Mouse (Mus musculus) retina, embryonic 14.5 days (tissue): ENCODE measurements at regions not wholly inside any gene's neighbourhood (a gene's known extent, or its start where the extent isn't known, plus 50 kb on each side); places are given as distances from the start of the nearest gene placed in this dataset.
A peak's percentile ranks its signal among the peaks of the same experiment; 100 is the strongest.

Source experiments
- DNase-seq: peaks from one replicate; pipeline ENCODE4 v3.0.0-alpha.2; 2015; ENCODE audit warnings: low spot score

DNA sequence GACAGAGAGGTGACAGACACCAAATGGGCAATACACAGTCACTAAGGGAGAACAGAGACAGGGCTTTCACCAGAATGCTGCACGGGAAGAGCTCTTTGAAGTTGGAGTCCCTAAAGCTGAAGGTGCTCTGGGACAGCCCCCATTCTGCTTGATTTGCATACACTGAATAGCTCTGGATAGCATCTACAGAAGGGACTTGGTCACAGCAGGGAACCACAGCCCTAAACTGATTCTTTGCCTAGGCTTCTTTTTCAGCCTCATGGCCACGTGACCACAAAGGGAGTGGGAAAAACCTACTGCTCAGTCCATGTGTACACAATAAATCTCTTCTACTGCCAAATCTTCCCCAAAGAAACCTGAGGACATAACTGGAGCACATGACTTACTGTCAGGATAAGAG is 221.3 kb downstream of the Opa1 start:
- DNase-seq = no peak

DNA sequence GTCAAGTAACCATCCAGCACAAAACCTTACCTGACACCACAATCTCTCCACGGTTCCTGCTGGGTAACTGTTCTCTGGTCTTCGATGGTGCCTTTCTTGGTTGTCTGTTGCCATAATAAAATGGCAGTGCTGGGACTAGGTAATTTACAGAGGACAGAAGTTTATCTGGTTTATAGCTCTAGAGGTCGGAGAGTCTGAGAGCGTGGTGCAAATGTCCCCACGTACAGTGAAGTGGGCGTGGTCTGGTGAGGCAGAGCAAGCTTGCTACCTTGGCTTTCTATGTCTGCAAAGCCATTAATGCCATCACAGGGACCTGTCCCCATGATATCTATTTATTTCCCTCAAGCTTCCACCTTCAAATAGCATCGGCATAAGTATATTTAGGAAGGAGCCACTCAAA is 223.0 kb downstream of the Opa1 start:
- no peak for DNase-seq

DNA sequence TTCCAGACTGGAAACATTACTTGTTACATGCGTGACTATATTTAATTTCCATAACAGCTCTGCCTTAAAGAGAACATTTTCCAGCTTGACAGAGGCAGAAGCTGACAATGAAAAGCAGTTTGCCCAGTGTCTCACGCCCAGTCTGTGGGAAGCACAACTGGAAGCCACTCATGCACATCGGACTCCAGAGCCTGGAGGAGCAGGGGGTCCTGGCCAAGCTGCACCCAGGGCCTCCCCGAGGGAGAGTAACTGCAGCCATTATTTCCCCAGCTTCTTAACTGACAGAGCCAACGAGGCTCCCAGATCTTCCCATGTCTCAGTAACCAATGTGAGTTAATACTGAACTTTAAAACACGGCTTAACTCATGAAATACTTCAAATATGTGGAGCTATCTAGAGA is 223.5 kb downstream of the Opa1 start:
- no peak for DNase-seq

DNA sequence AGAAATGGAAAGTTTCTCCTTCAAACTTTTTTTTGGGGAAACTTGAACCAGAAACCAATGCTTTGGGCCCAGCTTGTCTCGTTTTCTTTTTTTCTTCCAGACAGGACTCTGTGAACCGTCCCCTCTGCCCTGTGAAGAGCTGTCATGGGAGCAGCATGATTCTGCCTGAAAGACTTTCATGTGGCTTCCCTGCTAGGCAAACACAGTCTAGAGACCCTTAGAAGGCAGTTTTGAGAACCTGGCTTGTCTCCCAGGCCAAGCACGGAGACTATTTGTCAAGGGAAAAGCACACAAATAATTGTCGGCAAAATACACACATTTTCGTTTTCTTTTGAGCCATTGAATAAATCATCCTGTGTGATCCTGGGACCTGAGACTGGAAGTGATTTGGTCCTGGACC is 228.7 kb downstream of the Opa1 start:
- DNase-seq = no peak

DNA sequence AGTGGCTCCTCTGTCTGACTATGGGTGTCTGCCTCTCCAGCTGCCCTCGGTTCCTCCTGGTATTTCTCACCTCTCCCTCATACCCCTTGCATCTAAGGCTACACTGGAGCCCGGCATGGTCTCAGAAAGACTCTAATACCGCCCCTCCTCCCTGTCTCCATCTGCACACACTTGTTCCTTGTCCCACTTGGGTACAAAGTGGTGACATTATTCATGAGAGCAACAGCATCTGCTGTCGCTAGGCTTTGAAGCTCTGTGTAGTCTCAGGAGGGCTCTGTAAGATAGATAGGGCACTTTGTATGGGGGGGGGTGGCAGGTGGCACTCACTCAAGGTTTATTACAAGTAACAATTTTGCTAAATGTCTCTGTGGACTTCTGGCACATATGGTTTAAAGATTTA is 229.7 kb downstream of the Opa1 start:
- DNase-seq = peak; percentile 26

DNA sequence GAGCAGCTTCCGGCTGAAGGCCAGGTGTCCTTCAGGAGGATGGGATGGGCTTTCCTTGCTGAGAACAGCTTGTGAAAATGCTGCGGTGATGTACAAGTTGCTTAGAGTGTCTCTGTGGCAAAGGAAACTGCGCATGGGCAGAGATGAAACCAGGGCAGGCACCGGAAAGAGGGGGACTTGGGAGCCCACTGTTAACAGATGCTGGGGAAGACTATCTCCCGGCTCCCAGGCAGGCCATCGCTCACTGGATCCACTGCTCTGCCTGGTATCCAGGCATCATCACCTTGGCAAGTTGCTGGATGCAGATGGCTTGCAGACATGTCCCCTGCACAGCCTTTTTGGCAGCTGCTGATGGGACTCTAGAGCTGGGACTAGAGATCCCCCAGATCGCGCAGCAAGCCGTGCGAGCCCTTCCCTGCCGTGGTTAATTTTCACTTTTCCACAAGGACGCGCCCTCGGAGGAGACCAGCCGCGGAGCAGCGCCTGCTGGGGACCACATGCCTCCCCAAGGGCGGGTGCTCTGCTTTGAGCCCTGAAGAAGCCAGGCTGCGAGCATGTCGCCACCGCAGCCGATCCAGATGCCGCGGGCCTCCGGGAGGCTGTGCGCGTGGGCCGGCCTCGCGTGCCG is 234.4 kb downstream of the Opa1 start:
- DNase-seq = peak; percentile 63

DNA sequence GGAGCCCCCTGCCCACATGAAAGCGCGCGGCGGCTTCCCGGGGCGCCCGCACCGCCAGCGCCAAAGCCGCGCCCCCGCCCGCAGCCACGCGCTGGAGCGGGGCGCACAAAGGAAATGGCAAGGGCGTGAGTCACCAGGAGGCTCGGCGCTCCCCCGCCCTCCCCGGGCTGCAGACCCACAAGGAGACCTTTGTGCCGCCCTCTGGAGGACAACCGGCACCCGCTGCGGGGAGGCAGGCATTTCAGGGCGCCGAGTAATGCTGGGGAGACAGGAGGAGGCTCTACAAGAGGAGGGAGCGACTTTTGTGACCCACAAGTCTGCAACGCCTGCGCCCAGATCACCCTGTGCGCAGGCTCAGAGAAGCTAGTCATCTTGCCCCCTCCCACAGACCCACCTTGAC is 234.9 kb downstream of the Opa1 start:
- peak; percentile 79 for DNase-seq

DNA sequence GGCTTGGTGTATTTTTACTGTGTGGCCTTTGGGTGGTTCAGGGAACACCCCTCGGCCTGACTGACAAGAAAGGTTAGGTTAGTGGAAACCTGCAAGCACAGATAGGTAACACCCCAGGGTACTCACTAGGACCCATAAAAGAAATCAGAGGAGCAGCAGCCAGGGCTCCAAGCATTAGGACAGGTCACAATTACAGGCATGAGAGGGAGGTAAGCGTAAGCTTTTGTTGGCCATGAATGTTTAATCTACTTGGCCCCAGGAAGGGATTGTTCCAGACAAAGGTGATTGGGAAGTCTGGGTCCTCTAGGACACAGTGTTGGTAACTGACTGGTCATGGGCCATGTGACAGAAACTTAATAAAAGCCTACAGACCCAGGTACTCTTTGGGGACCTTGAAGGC is 235.5 kb downstream of the Opa1 start:
- no peak for DNase-seq

DNA sequence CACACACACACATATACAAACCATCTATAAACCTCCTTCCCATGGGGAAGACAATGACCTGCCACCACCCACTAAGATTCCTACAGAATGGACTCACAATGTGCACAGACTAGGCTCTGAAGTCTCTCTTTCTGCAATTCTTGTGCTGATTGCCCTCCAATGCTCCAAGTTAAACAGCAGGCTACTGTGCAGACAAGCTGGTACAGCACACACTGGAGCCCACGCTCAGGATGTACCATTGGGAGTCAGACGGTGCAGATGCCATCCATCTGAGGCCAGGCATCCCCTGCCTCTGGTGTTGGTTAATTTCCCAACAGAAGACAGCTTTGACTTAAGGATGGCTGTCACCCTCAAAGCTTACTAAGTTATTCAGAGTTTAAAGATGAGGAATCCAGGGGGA is 236.1 kb downstream of the Opa1 start:
- no peak for DNase-seq

DNA sequence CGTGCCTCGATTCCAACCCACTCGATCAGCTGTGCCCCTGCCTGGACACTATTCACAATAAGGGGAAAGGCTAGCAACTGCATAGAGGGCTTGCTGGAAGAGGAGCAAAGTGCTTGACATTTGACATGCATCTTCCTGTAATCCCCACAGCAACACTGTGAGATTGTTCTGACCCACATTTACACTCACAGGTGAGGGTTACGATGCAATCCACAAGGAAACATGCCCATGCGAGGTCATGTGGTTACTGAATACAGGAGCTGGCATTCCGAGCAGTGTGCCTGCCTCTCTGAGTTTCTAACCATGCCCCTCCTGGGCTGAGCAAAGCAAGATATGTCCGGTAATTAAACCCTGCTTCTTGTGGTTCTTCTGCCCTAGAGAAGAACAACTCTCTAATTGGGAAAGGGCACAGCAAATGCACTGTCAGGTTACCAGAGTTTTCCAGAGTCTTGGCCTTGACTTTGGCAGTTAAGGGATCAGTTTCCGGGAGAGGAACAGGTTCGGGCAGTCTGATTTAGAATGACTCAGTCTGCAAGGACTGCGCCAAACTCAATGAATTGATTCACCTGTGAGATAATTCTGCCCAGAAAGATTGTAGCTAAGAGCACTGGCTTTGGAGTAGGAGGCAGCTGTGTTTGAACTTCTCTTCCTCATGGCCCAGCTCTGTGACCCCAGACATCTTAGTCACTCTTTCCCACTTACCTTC is 236.7 kb downstream of the Opa1 start:
- DNase-seq = no peak

DNA sequence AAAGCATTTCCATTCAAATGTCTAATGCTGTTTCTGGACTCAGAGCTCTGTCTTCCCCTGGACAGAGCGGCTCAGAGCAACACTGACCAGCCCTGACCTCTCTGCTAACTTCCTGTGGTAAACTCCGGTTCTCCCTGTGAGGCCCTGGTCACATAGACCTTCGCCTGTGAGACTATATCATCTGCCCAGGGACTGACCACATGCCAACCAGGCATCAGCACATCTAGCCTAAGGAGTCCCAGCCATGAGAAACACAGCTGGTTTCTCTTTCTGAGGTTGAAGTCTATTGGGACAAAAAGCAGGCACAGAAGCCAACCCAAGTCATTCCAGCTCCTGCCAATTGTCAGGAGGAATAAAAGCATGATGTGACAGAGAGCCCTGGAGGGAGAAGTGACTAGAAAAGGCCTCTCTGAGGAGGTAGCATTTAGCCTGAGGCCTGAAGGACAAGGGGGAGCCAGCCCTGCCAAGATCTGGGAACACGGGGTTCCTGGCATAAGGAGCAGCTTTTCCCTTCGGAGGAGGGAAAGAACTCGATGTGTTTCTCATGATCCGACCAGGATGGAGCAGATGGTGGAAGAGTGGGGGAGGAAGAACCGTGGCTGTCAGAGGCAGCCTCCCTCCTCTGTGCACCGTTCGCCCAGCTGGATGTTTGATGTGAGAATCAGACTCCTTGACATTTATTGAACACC is 237.7 kb downstream of the Opa1 start:
- no peak for DNase-seq

DNA sequence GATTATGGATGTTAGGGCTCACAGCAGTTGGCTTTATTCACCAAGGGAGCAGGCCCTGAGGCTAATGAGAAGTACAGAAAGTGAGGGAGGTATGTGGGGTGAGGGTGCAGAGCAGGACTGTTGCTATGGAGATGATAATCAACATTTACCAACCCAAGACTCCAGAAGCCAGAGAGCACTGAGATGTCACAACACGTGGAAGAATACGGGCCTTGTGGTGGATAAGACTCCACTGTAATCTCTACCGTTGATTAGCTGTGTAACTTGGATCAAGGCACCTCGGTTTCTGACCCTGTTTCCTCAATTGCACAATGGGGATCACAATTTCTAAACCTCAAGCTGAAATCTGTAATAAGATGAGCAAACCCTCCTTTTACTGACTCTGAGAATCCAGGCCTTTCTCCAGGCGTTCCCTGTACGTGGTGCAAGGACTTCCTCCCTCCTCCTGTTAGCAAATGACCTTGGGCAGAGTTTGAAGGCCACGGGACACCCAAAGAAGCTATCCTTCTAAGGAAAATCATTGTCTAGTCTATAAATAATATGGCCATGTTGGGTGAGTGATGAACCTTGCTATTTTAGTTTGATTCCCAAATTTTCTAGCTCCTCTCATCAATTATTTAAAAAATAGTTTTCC is 239.8 kb downstream of the Opa1 start:
- no peak for DNase-seq

DNA sequence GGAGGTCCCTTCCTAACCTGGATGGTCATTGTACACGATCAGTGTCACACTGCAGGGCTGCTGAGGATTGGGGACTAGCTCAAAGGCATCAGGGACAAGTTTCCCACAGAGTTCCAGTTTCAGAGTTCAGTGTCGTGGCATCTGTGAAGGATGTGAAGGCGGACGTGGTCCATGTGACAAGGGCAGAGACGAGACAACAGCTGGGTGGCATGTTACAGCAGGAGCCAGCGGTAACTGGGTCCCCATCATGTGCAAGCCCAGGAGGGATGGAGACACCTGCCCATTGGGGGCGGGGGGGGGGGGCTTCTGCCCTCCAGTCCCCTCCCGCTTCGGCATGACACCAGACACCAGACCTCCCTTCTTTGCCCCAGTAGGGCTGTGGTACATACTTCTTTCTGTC is 241.6 kb downstream of the Opa1 start:
- DNase-seq = no peak

DNA sequence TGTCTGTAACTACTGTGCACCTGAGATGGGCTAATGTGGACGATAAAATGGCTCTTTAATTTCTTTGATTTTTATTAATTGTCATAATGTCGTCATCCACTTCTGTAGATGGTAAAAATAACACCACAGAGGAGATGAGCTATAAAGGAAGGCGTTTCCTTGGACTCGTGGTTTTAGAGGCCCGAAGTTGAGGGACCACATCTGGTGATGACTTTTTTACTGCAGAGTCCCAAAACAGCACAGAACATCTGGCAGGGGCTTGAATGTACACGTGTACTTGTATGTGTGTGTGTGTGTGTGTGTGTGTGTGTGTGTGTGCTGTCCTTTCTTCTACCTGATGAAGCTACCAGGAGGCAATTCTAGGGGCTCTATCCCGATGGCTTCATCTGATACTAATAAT is 242.1 kb upstream of the Hes1 start:
- DNase-seq = no peak

DNA sequence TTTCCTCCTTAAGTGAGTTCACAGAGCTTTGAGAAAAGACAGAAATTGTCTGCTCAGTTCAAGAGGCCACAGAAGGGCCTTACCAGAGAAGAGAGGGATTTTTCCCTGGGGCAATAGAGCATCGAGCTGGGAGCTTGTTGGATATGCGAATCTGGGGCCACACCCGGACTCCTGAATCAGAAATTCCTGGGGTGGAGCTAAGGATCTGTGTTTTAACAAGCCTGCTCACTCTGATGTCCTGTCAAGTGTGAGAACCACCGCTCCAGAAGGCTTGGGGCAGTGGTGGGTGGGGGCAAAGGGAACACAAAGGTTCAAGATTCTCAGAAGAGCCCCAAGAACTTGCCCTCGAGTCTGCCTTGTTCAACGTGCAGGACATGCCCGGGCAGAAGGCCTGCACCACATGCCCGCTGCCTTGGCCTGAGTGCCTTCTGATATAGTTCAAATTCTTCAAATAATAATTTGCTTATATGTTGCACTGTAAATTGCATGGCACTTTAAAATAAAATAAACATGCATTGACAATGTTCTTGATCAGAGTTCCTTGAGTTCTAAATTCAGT is 241.3 kb upstream of the Hes1 start:
- DNase-seq = no peak

DNA sequence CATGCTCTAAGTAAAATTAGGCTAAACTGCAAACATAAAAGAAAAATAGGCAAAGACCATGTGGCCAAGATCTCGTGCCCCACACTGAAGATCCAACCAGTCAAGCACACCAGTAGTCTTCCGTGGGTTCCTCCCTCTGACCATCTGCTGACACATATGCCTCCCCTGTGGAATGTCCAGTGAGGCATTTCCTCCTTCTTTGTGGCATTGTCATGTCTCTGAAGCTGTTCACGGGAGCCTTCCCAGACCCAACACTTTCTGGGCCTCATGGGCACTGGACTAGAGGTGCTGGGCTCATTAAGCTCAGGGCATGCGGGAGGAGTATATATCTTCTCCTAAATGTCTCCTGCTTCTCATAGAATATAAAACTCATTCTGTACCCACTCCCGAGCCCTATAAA is 237.3 kb upstream of the Hes1 start:
- no peak for DNase-seq

DNA sequence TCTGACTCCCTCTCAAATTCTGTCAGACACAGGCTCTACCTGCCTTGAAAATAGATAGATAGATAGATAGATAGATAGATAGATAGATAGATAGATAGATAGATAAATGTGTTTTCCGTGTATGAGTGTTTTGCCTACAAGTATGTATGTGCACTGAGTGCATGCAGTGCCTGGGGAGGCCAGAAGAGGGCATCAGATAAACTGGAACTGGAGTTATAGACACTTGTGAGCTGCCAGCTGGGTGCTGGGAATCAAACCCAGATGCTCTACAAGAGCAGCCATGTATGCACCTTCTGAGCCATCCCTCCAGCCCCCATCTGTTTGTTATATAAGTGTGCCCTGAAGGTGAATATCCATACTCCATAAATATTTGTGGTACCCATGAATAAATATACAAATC is 236.4 kb upstream of the Hes1 start:
- DNase-seq = no peak

DNA sequence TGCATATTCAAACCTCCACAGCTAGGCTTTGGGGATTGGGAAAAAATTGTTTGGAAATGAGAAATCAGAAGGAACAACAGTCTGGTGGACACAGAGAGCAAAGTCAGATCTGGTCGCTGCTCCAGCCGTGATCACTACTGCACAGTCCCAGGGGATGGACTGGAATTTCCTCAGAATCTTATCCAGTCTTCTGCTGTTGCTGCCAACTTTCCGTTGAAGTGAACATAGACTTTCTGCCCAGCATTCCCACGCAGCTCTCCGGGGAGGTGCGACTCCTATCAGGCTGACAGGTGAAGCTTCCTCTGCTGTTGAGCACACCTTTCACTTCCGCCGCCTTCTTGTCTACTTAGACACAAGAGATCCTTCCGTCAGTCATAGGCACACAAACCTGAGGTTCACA is 234.7 kb upstream of the Hes1 start:
- DNase-seq = no peak

DNA sequence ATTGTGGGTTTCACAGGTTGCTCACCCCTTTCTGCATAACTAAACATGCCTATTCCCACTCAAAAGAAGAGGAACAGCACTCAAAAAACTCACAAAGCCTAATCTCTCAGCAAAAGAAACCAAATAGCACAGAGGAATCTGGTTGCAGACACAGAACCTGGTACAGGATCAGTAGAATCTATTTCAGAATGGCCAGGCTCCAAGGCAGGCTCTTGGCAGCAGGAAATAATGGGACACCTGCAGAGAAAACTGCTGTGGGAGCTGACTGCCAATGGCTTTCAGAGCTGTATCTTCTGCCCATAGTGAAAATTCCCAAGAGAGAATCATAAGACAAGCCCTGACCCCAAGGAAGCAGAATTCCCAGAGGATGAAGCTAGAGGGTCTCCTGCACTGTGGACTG is 234.1 kb upstream of the Hes1 start:
- DNase-seq = no peak

DNA sequence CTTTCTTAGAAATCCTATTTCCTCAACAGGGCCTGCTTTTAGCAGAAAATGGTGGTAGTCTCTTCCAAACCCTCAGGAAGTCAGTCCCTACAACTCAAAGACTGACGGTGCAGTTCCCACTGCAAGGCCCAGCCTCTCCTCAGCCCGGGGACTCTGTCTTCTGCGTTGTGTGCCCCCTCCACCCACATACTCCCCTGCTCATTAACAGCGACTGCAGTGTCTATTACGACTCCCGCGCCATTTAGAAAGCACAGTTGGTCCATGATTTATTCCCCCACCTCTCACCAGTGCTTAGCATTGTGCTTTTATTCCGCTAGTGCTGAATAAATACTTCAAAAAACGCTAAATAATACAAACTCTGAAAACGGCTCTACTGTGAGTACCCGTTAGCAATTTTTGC is 230.9 kb upstream of the Hes1 start:
- DNase-seq = no peak

DNA sequence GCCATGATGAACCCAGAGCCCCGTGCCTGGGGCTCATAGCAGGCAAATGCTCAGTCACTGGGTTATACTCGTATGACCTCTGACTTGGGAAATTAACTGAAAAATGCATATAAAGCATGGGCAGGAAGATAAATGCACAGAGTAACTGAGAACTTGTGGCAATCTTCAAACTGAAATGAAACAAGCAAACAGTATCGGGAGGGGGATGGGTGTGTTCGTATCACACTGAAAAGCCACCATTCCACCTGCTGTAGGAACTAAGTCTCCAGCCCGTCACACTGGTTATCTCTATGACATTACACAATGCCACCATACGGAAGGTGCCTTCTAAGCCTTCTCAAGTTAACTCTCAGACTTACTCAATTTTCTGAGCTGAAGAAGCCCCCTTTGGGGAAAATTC is 230.3 kb upstream of the Hes1 start:
- no peak for DNase-seq

DNA sequence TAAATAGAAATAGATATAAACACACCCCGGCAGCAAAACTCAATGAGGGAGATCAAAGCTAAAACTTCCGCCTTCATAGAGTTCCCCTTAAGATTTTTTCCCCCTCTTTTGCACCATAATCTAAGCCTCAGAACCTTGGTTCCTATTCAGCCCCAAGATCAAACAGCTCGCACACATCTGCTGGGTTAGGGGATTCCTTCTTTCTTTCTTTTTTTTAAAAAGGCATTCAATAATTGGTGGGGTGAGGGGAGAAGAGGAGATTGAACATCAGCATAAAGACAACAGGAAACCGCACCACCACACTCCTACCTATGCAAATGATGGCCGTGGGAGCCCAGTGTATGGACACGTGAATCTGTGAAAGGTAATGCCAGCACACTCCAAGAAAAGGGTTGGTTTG is 229.5 kb upstream of the Hes1 start:
- no peak for DNase-seq
